ENCODE assay signal across 7 mouse cellular contexts in the genomic region with DNA sequence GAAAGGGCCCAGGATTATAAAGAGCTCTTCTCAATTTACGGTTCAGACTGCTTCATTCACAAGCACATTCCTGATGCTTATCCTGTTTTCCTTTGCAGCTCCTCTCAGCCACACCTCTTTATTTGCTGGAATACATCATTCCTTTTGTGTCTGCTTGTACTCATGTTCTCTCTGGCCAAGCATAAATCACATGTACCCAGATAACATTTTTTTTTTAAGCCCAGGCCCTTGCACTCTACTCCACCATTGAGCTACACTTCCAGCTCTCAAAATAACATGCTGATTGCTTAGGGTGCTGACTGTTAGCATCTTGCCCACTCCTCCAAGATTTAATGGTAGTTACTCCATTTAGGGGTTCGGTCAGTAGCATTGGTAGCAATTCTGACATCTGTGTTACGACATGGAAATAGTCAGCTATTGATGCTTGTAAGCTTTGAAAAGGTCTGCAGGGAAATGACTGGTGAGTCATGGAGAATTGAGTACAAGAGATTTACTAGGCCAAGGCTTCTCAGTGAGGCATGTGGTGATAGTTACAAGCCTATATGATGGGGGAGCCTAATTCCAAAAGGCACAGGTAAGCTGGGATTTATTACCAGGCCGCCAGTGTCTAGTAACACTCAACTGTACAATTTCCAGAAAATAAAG. TPM values are rescaled to one million over a fixed set of nuclear protein-coding genes. Genes with fewer than 3 reads are reported as not detected.
DNase-seq lines count a peak whose midpoint lies in the region; ATAC-seq and TF ChIP-seq lines count a peak whose summit lies in the region.

No protein-coding gene starts in this region.

- H3K4me1 ChIP-seq in lung, postnatal 0 days (ENCODE audit: insufficient read depth, low read depth, low read length) = 0 out of 2 replicates have a peak, but pooled peaks cover 4% of the 10 kb centered on the region
- peaks cover 15% of the 10 kb centered on the region for H3K4me1 ChIP-seq in forebrain, embryonic 14.5 days (ENCODE audit: control insufficient read depth, insufficient read depth, low read length)
- H3K4me1 ChIP-seq in limb, embryonic 15.5 days = peaks cover 13% of the 10 kb centered on the region
- H3K4me1 ChIP-seq in stomach, postnatal 0 days (replicated peaks; ENCODE audit: control insufficient read depth, insufficient read depth) = 0 out of 2 replicates have a peak, but pooled peaks cover 2% of the 10 kb centered on the region
- peaks cover 7% of the 10 kb centered on the region for H3K4me1 ChIP-seq in thymus, adult 2 months (replicated peaks; ENCODE audit: control insufficient read depth, insufficient read depth, low read length)

- TF ChIP-seq POLR2A in thymus, adult 2 months (IDR thresholded peaks at IDR 0.05; ENCODE audit: control insufficient read depth, extremely low read depth, insufficient read depth, low read length, poor library complexity) = no peak

- H3K9ac ChIP-seq in lung, postnatal 0 days (replicated peaks; ENCODE audit: low read depth) = no peak overlapping the region
- H3K9ac ChIP-seq in forebrain, embryonic 14.5 days (ENCODE audit: low read length) = peak overlapping the region; percentile 84
- H3K9ac ChIP-seq in limb, embryonic 15.5 days = no peak overlapping the region
- H3K9ac ChIP-seq in stomach, postnatal 0 days (ENCODE audit: low read length) = 0 out of 2 replicates have a peak overlapping the region, but pooled peaks have one; percentile 19

- no peaks in the 10 kb centered on the region for H3K9me3 ChIP-seq in lung, postnatal 0 days (ENCODE audit: low read length)
- no peaks in the 10 kb centered on the region for H3K9me3 ChIP-seq in forebrain, embryonic 14.5 days (replicated peaks; ENCODE audit: control insufficient read depth, low read length)
- H3K9me3 ChIP-seq in limb, embryonic 15.5 days = no peaks in the 10 kb centered on the region
- H3K9me3 ChIP-seq in stomach, postnatal 0 days (ENCODE audit: control insufficient read depth, low read length) = no peaks in the 10 kb centered on the region

- H3K27ac ChIP-seq in lung, postnatal 0 days (ENCODE audit: low read length) = no peak overlapping the region
- no peak overlapping the region for H3K27ac ChIP-seq in forebrain, embryonic 14.5 days (ENCODE audit: low read depth, low read length)
- no peak overlapping the region for H3K27ac ChIP-seq in limb, embryonic 15.5 days
- H3K27ac ChIP-seq in stomach, postnatal 0 days (replicated peaks) = no peak overlapping the region
- H3K27ac ChIP-seq in thymus, adult 2 months (ENCODE audit: control insufficient read depth, insufficient read depth, low read length) = no peak overlapping the region

- 76% methylated on average over 4 of the region's 4 CpGs for WGBS in lung, postnatal 0 days
- 72% methylated on average over 4 of the region's 4 CpGs for WGBS in forebrain, embryonic 14.5 days
- WGBS in limb, embryonic 15.5 days = 49% methylated on average over 4 of the region's 4 CpGs
- 66% methylated on average over 4 of the region's 4 CpGs for WGBS in stomach, postnatal 0 days
- WGBS in thymus, adult 2 months = 95% methylated on average over 4 of the region's 4 CpGs

- DNase-seq in lung, postnatal 0 days (ENCODE audit: low spot score) = no peak
- no peak for DNase-seq in lung, postnatal 4 days
- no peak for DNase-seq in forebrain, embryonic 14.5 days (ENCODE audit: low spot score)
- no peak for DNase-seq in stomach, postnatal 0 days (ENCODE audit: low spot score)
- no peak for DNase-seq in embryo, embryonic 10.5 days (ENCODE audit: low spot score)
- no peak for DNase-seq in thymus, adult 2 months

- peaks cover 13% of the 10 kb centered on the region; the same call in 1 of the 2 replicates for H3K36me3 ChIP-seq in lung, postnatal 0 days (ENCODE audit: insufficient read depth, low read length)
- peaks cover 21% of the 10 kb centered on the region for H3K36me3 ChIP-seq in forebrain, embryonic 14.5 days (ENCODE audit: control insufficient read depth, insufficient read depth, low read length)
- H3K36me3 ChIP-seq in limb, embryonic 15.5 days = peaks cover 24% of the 10 kb centered on the region
- H3K36me3 ChIP-seq in stomach, postnatal 0 days (ENCODE audit: control insufficient read depth, insufficient read depth, low read length) = no peaks in the 10 kb centered on the region
- H3K36me3 ChIP-seq in thymus, adult 2 months (ENCODE audit: control insufficient read depth, insufficient read depth, low read length) = peaks cover 20% of the 10 kb centered on the region

- H3K4me2 ChIP-seq in lung, postnatal 0 days (replicated peaks; ENCODE audit: low read depth, low read length) = peak overlapping the region; percentile 94; the same call in 1 of the 2 replicates
- peak overlapping the region; percentile 82 for H3K4me2 ChIP-seq in forebrain, embryonic 14.5 days (ENCODE audit: low read length)
- peak overlapping the region; percentile 78 for H3K4me2 ChIP-seq in limb, embryonic 15.5 days
- peak overlapping the region; percentile 88; the same call in 1 of the 2 replicates for H3K4me2 ChIP-seq in stomach, postnatal 0 days (replicated peaks; ENCODE audit: low read depth)

- TF ChIP-seq EP300 in lung, postnatal 0 days (IDR thresholded peaks at IDR 0.05) = no peak
- TF ChIP-seq EP300 in stomach, postnatal 0 days (optimal IDR thresholded peaks at IDR 0.05) = no peak

- ATAC-seq in lung, postnatal 0 days = no peak
- ATAC-seq in forebrain, embryonic 14.5 days = no peak
- ATAC-seq in limb, embryonic 15.5 days (ENCODE audit: insufficient number of reproducible peaks, low FRiP score, low TSS enrichment, low read depth) = no peak
- no peak for ATAC-seq in stomach, postnatal 0 days (ENCODE audit: low FRiP score, low TSS enrichment)

- TF ChIP-seq CTCF in lung, postnatal 0 days (IDR thresholded peaks at IDR 0.05) = no peak
- no peak for TF ChIP-seq CTCF in stomach, postnatal 0 days (IDR thresholded peaks at IDR 0.05; ENCODE audit: low read depth)
- TF ChIP-seq CTCF in thymus, adult 2 months (IDR thresholded peaks at IDR 0.05; ENCODE audit: borderline replicate concordance, control insufficient read depth, extremely low read depth, insufficient read depth, low read length, poor library complexity) = no peak

- H3K4me3 ChIP-seq in lung, postnatal 0 days (ENCODE audit: low read depth, low read length) = no peak overlapping the region
- H3K4me3 ChIP-seq in forebrain, embryonic 14.5 days (ENCODE audit: low read depth, low read length) = peak overlapping the region; percentile 90
- H3K4me3 ChIP-seq in limb, embryonic 15.5 days = peak overlapping the region; percentile 83
- H3K4me3 ChIP-seq in stomach, postnatal 0 days (ENCODE audit: low read depth, low read length) = peak overlapping the region; percentile 80; the same call in 1 of the 2 replicates
- no peak overlapping the region for H3K4me3 ChIP-seq in thymus, adult 2 months (ENCODE audit: control insufficient read depth, insufficient read depth, low read length)

- no peaks in the 10 kb centered on the region for H3K27me3 ChIP-seq in lung, postnatal 0 days (replicated peaks; ENCODE audit: insufficient read depth, low read length)
- H3K27me3 ChIP-seq in forebrain, embryonic 14.5 days (replicated peaks; ENCODE audit: control insufficient read depth, insufficient read depth, low read length) = no peaks in the 10 kb centered on the region
- H3K27me3 ChIP-seq in limb, embryonic 15.5 days = no peaks in the 10 kb centered on the region
- no peaks in the 10 kb centered on the region for H3K27me3 ChIP-seq in stomach, postnatal 0 days (ENCODE audit: control insufficient read depth, insufficient read depth, low read length)
- no peaks in the 10 kb centered on the region for H3K27me3 ChIP-seq in thymus, adult 2 months (ENCODE audit: control insufficient read depth, insufficient read depth, low read length)

RNA-seq across cellular contexts. Expression of gene D930007J09Rik, which starts 1.2 kb away (rescaled TPM):
- polyA plus RNA-seq in lung, postnatal 0 days (2015; fragmentation: Nextera tagmentation; extraction: Ambion mirVana) = not detected in 2 replicates
- not detected in 2 replicates for polyA plus RNA-seq in forebrain, embryonic 14.5 days (2014; fragmentation: Nextera tagmentation; extraction: Ambion mirVana)
- polyA plus RNA-seq in limb, embryonic 15.5 days (2015; fragmentation: Nextera tagmentation; extraction: Ambion mirVana) = not detected in 2 replicates
- polyA plus RNA-seq in stomach, postnatal 0 days (2015; fragmentation: Nextera tagmentation; extraction: Ambion mirVana) = not detected in 2 replicates
- not detected in 2 replicates for polyA plus RNA-seq in thymus, adult 2 months (2012; rRNA removed)

RNA-seq across cellular contexts. Expression of gene Wrnip1, which starts 2.0 kb away (rescaled TPM):
- 16.3 and 18.9 TPM in 2 replicates for polyA plus RNA-seq in lung, postnatal 0 days (2015; fragmentation: Nextera tagmentation; extraction: Ambion mirVana)
- polyA plus RNA-seq in forebrain, embryonic 14.5 days (2014; fragmentation: Nextera tagmentation; extraction: Ambion mirVana) = 19.1 and 22.5 TPM in 2 replicates
- polyA plus RNA-seq in limb, embryonic 15.5 days (2015; fragmentation: Nextera tagmentation; extraction: Ambion mirVana) = 26.2 and 29.0 TPM in 2 replicates
- 14.4 and 17.0 TPM in 2 replicates for polyA plus RNA-seq in stomach, postnatal 0 days (2015; fragmentation: Nextera tagmentation; extraction: Ambion mirVana)
- 61.7 and 62.1 TPM in 2 replicates for polyA plus RNA-seq in thymus, adult 2 months (2012; rRNA removed)

RNA-seq across cellular contexts. Expression of gene Mylk4, which starts 20.1 kb away (rescaled TPM):
- polyA plus RNA-seq in lung, postnatal 0 days (2015; fragmentation: Nextera tagmentation; extraction: Ambion mirVana) = 0.02 TPM in 1 of 2 replicates, not detected in the other
- 0.07 TPM in 1 of 2 replicates, not detected in the other for polyA plus RNA-seq in forebrain, embryonic 14.5 days (2014; fragmentation: Nextera tagmentation; extraction: Ambion mirVana)
- 5.5 and 11.9 TPM in 2 replicates for polyA plus RNA-seq in limb, embryonic 15.5 days (2015; fragmentation: Nextera tagmentation; extraction: Ambion mirVana)
- polyA plus RNA-seq in stomach, postnatal 0 days (2015; fragmentation: Nextera tagmentation; extraction: Ambion mirVana) = 0.12 and 0.15 TPM in 2 replicates
- 0.68 and 2.2 TPM in 2 replicates for polyA plus RNA-seq in thymus, adult 2 months (2012; rRNA removed)

RNA-seq across cellular contexts. Expression of gene Serpinb1a, which starts 47.2 kb away (rescaled TPM):
- polyA plus RNA-seq in lung, postnatal 0 days (2015; fragmentation: Nextera tagmentation; extraction: Ambion mirVana) = 32.0 and 33.2 TPM in 2 replicates
- polyA plus RNA-seq in forebrain, embryonic 14.5 days (2014; fragmentation: Nextera tagmentation; extraction: Ambion mirVana) = 0.93 and 1.9 TPM in 2 replicates
- polyA plus RNA-seq in limb, embryonic 15.5 days (2015; fragmentation: Nextera tagmentation; extraction: Ambion mirVana) = 35.2 and 40.8 TPM in 2 replicates
- 80.1 and 91.1 TPM in 2 replicates for polyA plus RNA-seq in stomach, postnatal 0 days (2015; fragmentation: Nextera tagmentation; extraction: Ambion mirVana)
- polyA plus RNA-seq in thymus, adult 2 months (2012; rRNA removed) = 11.6 and 14.0 TPM in 2 replicates

Comparison
In these comparisons a context has a peak if more than half of its experiments do, and no peak if none do; other contexts are left out.
1. H3K4me3 ChIP-seq: peak in forebrain, embryonic 14.5 days (single experiment), limb, embryonic 15.5 days (single experiment) and stomach, postnatal 0 days (single experiment); none in lung, postnatal 0 days (single experiment) and thymus, adult 2 months (single experiment).
2. H3K9ac ChIP-seq: peak in forebrain, embryonic 14.5 days (single experiment) and stomach, postnatal 0 days (single experiment); none in lung, postnatal 0 days (single experiment) and limb, embryonic 15.5 days (single experiment).
3. Peak in every context shown above with its lines, with median percentiles within 50 percentile points of each other: H3K4me2 ChIP-seq.